Mouse (Mus musculus): ENCODE results near the gene Stx16. TPM values are rescaled to one million over a fixed set of nuclear protein-coding genes. Genes with fewer than 3 reads are reported as not detected.

Stx16 gene
- polyA plus RNA-seq, 1 experiment from 2014 or later = 11.2 TPM

GRCm38 (mm10) chr2:174126522-174127375 lies 50.6 kb downstream of the Stx16 start:
- peaks cover 19% of the 10 kb centered on the region for H3K9me3 ChIP-seq (replicated peaks)
- H3K4me1 ChIP-seq (replicated peaks) = peaks cover 13% of the 10 kb centered on the region
- 8% methylated on average over 20 of the region's 21 CpGs for WGBS
- peak overlapping the region; percentile 14; the same call in 1 of the 2 replicates for H3K4me3 ChIP-seq
- H3K27me3 ChIP-seq (replicated peaks) = 0 out of 2 replicates have a peak, but pooled peaks cover 5% of the 10 kb centered on the region
- peak overlapping the region; percentile 62 for H3K4me2 ChIP-seq
- H3K27ac ChIP-seq (ENCODE audit: poor library complexity, severe bottlenecking) = no peak overlapping the region
- peaks cover 35% of the 10 kb centered on the region for H3K36me3 ChIP-seq
- H3K9ac ChIP-seq = peak overlapping the region; percentile 31; the same call in 1 of the 2 replicates
- peak; percentile 35 for ATAC-seq (ENCODE audit: insufficient number of reproducible peaks, low FRiP score)

GRCm38 (mm10) chr2:174127376-174127713 lies 51.2 kb downstream of the Stx16 start:
- Histone ChIP-seq H3K27ac (ENCODE audit: poor library complexity, severe bottlenecking) (no peak overlapping the region), H3K4me3 (peak overlapping the region; percentile 14; the same call in 1 of the 2 replicates), H3K9me3 (replicated peaks) (peaks cover 19% of the 10 kb centered on the region), H3K9ac (no peak overlapping the region), H3K36me3 (peaks cover 29% of the 10 kb centered on the region), H3K4me1 (replicated peaks) (peaks cover 13% of the 10 kb centered on the region), H3K4me2 (peak overlapping the region; percentile 62), H3K27me3 (replicated peaks) (0 out of 2 replicates have a peak, but pooled peaks cover 5% of the 10 kb centered on the region)
- no peak for ATAC-seq (ENCODE audit: insufficient number of reproducible peaks, low FRiP score)
- WGBS = 29% methylated on average over 6 of the region's 6 CpGs

- no peak for ATAC-seq (ENCODE audit: insufficient number of reproducible peaks, low FRiP score)
These were observed 52.8 kb downstream of the Stx16 start for GRCm38 (mm10) chr2:174128926-174129325.

GRCm38 (mm10) chr2:174130468-174131097 lies 54.5 kb downstream of the Stx16 start:
- no peaks in the 10 kb centered on the region for H3K36me3 ChIP-seq
- 80% methylated on average over 8 of the region's 8 CpGs for WGBS
- no peak for ATAC-seq (ENCODE audit: insufficient number of reproducible peaks, low FRiP score)
- peaks cover 13% of the 10 kb centered on the region for H3K4me1 ChIP-seq (replicated peaks)
- H3K4me2 ChIP-seq = no peak overlapping the region
- 0 out of 2 replicates have a peak, but pooled peaks cover 5% of the 10 kb centered on the region for H3K27me3 ChIP-seq (replicated peaks)
- H3K4me3 ChIP-seq = no peak overlapping the region
- H3K27ac ChIP-seq (ENCODE audit: poor library complexity, severe bottlenecking) = no peak overlapping the region
- no peak overlapping the region for H3K9ac ChIP-seq
- H3K9me3 ChIP-seq (replicated peaks) = no peaks in the 10 kb centered on the region

More at GRCm38 (mm10) chr2:174128926-174129325, 52.8 kb downstream of the Stx16 start:
- Histone ChIP-seq H3K4me1 (replicated peaks) (peaks cover 13% of the 10 kb centered on the region), H3K9me3 (replicated peaks) (peaks cover 16% of the 10 kb centered on the region), H3K4me3 (no peak overlapping the region), H3K27me3 (replicated peaks) (0 out of 2 replicates have a peak, but pooled peaks cover 5% of the 10 kb centered on the region), H3K4me2 (no peak overlapping the region), H3K27ac (ENCODE audit: poor library complexity, severe bottlenecking) (no peak overlapping the region), H3K9ac (no peak overlapping the region), H3K36me3 (peaks cover 13% of the 10 kb centered on the region)
- 81% methylated on average over 6 of the region's 6 CpGs for WGBS

- Histone ChIP-seq H3K4me2 (no peak overlapping the region), H3K4me3 (no peak overlapping the region), H3K27ac (ENCODE audit: poor library complexity, severe bottlenecking) (no peak overlapping the region), H3K27me3 (replicated peaks) (0 out of 2 replicates have a peak, but pooled peaks cover 5% of the 10 kb centered on the region), H3K9ac (no peak overlapping the region), H3K4me1 (replicated peaks) (peaks cover 2% of the 10 kb centered on the region; the same call in 1 of the 2 replicates), H3K36me3 (no peaks in the 10 kb centered on the region), H3K9me3 (replicated peaks) (no peaks in the 10 kb centered on the region)
- no peak for ATAC-seq (ENCODE audit: insufficient number of reproducible peaks, low FRiP score)
- WGBS = 68% methylated on average over 8 of the region's 8 CpGs
These were observed 56.4 kb downstream of the Stx16 start for GRCm38 (mm10) chr2:174132413-174132969.

Other genes with a start within 250 kb of the Stx16 start
- gene Npepl1, start 34.0 kb downstream of the Stx16 start, polyA plus RNA-seq (2016; fragmentation: Nextera tagmentation; extraction: Ambion mirVana) = 45.5 and 46.1 TPM in 2 replicates
- 1,446 and 1,448 TPM in 2 replicates for gene Gnas, start 208.0 kb downstream of the Stx16 start, polyA plus RNA-seq (2016; fragmentation: Nextera tagmentation; extraction: Ambion mirVana)

All from heart, embryonic 12.5 days (tissue).